Mouse (Mus musculus) olfactory bulb, adult 2 months (tissue): Measurements from ENCODE around the gene Phpt1.

Experiments used
- CTCF ChIP-seq: fragments of 200-500 bp; IDR thresholded peaks from 2 replicates; pipeline ENCODE4 v1.5.1; 2012; ENCODE audit warnings: low read depth, mild to moderate bottlenecking, low read length, moderate library complexity; ENCODE audit not compliant: insufficient read depth
- POLR2A ChIP-seq: fragments of 200-500 bp; IDR thresholded peaks from 2 replicates; pipeline ENCODE4 v1.6.1; 2012; ENCODE audit warnings: mild to moderate bottlenecking, low read depth, low read length, moderate library complexity; ENCODE audit not compliant: insufficient read depth

DNA sequence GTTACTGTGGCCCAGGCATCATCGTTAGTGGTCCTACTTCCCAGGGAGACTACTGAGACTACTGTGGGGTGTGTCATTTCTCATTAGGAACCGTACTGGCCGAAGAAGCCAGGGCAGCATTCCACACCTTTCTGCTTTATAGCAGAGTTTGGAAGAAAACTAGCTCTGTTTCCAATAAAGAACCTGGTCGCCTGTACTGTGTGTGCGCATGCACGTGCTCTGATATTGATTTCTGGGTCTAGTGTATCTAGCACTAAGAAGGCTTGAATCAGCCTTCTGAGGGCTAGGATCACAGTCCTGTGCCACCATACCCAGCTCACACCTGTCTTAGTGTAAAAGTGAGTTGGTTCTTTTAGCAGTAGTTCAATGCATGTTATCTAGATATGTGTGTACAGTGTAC is 16.2 kb downstream of the Phpt1 start:
- TF ChIP-seq CTCF (no peak), POLR2A (no peak)
